Mouse (Mus musculus): ENCODE measurements around the gene Larp1b. TPM values are rescaled to one million over a fixed set of nuclear protein-coding genes. Genes with fewer than 3 reads are reported as not detected.
A peak's percentile ranks its signal among the peaks of the same experiment; 100 is the strongest.

Larp1b gene
- polyA plus RNA-seq, 1 experiment: 127 TPM

DNA sequence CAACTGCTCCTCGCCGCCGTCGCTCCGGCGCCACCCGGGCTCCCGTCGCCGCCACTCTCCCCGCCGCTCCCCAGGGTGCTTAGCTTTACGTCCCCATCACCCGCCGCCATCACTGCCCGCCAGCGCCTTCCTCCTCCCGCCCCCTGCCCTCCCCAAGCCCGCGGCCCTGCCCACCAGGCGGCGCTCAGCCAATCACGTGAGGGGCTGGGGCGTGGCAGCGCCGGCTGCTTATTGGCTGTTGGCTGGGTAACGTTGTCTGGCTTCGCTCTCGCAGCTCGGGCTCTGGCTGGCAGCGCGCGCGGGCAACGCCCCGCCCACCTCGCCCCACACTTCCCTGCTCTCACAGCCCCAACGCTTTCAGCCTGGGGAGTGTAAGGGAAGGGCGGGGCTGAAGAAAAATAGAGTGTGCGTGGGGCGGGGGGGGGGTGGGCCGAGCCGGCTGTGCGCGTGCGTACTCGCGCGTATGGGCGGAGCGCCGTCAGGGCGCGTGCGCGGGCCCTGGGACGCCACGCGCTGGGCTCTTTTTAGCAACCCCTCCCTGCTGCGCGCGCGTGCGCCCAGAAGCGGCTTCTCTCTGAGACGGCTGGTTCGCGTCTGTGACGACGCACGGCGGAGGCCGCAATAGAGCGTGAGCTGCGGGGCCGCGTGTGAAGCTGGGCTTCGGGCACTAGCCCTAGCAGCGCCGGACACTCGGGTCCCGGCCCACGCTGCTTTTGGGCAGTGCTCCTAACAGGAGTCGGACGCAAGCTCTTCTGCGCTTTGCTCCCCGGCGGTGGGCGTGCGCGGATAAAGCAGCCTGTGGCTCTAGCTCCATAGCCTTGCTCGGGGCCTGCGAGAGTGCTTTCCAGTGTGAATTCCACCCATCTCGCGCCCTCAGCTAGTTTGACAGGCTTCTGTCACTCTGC lies 133.5 kb downstream of the Larp1b start, which contains the start of gene Pgrmc2:
Gene Pgrmc2, minus strand, starts transcription at position 162 of the 905 bp plus-strand sequence.
- peak within 1 kb of the TSS; percentile 94 for H3K27ac ChIP-seq (ENCODE audit: control insufficient read depth, insufficient read depth, low read depth, low read length)
- H3K4me3 ChIP-seq (ENCODE audit: control insufficient read depth, low read depth, low read length): peak within 1 kb of the TSS; percentile 89
- peak; percentile 92 for TF ChIP-seq POLR2A (IDR thresholded peaks at IDR 0.05; ENCODE audit: control insufficient read depth, low read depth, low read length)
- TF ChIP-seq CTCF (IDR thresholded peaks at IDR 0.05; ENCODE audit: control insufficient read depth, insufficient read depth, insufficient replicate concordance, low read depth, low read length): no peak
- H3K27me3 ChIP-seq (ENCODE audit: control insufficient read depth, insufficient read depth, low read length): no peaks in the 10 kb centered on the region
- H3K36me3 ChIP-seq (ENCODE audit: control insufficient read depth, insufficient read depth, low read length): no peaks in the 10 kb centered on the region
- peaks cover 4% of the 10 kb centered on the region for H3K4me1 ChIP-seq (ENCODE audit: control insufficient read depth, insufficient read depth, low read length)

DNA sequence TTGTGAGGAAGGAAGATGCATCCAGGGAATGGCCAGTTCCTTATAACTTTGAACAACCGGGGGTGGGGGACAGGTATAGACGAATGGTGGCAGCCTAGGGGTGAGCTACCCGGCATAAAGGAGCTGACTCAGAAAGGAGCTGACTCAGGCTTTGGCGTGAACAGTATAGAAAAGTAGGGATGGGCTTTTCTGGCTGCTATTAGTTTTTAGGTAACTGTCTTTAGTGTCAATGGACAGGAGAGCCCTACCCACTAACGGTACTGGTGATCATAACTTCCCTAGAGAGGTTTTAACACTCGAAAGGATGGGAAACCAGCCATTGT lies 134.1 kb downstream of the Larp1b start:
- no peak for TF ChIP-seq POLR2A (IDR thresholded peaks at IDR 0.05; ENCODE audit: control insufficient read depth, low read depth, low read length)
- TF ChIP-seq CTCF (IDR thresholded peaks at IDR 0.05; ENCODE audit: control insufficient read depth, insufficient read depth, insufficient replicate concordance, low read depth, low read length): no peak
- Histone ChIP-seq H3K4me1 (ENCODE audit: control insufficient read depth, insufficient read depth, low read length) (peaks cover 4% of the 10 kb centered on the region), H3K4me3 (ENCODE audit: control insufficient read depth, low read depth, low read length) (peak overlapping the region; percentile 89), H3K36me3 (ENCODE audit: control insufficient read depth, insufficient read depth, low read length) (no peaks in the 10 kb centered on the region), H3K27ac (ENCODE audit: control insufficient read depth, insufficient read depth, low read depth, low read length) (peak overlapping the region; percentile 94), H3K27me3 (ENCODE audit: control insufficient read depth, insufficient read depth, low read length) (no peaks in the 10 kb centered on the region)

DNA sequence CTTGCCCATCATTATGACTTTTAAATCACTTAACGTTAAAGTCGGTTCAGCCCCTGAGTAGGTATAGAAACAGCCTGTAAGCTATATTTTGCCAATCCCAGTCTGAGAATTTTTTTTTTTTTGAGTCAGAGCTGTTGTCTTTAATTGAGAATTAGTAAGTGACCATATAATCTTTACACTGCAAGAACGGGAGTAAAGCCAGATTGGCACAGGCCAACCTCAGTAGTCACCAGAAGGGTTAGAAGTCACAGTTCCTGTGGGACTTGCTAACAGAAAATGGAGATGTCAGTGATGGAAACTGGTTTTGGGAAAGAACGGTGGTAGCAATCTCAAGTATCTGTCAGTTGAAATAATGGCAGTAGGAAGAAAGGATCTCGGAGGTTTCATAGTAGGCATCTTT lies 134.8 kb downstream of the Larp1b start:
- TF ChIP-seq CTCF (IDR thresholded peaks at IDR 0.05; ENCODE audit: control insufficient read depth, insufficient read depth, insufficient replicate concordance, low read depth, low read length): no peak
- no peaks in the 10 kb centered on the region for H3K27me3 ChIP-seq (ENCODE audit: control insufficient read depth, insufficient read depth, low read length)
- H3K36me3 ChIP-seq (ENCODE audit: control insufficient read depth, insufficient read depth, low read length): no peaks in the 10 kb centered on the region
- H3K4me1 ChIP-seq (ENCODE audit: control insufficient read depth, insufficient read depth, low read length): peaks cover 4% of the 10 kb centered on the region
- peak overlapping the region; percentile 73; the same call in 1 of the 2 replicates for H3K4me3 ChIP-seq (ENCODE audit: control insufficient read depth, low read depth, low read length)
- peak overlapping the region; percentile 73 for H3K27ac ChIP-seq (ENCODE audit: control insufficient read depth, insufficient read depth, low read depth, low read length)

DNA sequence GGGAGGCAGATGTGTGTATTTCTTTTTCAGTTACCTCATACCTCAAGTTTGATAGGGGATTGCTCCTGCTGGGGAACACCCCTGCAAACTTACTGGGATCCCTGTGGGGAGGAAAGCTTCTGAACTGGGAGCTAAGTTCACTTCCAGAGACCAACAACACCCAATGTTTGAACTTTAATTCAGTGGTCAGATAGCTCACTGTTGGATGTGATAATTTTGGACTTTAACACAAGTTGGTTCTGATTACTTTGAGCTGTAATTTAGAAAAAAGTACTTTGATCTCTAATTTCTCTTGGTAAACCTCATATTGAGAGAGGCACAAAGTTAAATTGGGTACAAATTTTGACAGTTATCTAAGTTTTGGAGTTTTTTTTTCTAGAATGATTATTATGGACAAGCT lies 137.4 kb downstream of the Larp1b start:
- TF ChIP-seq CTCF (IDR thresholded peaks at IDR 0.05; ENCODE audit: control insufficient read depth, insufficient read depth, insufficient replicate concordance, low read depth, low read length): no peak
- TF ChIP-seq POLR2A (IDR thresholded peaks at IDR 0.05; ENCODE audit: control insufficient read depth, low read depth, low read length): no peak
- H3K36me3 ChIP-seq (ENCODE audit: control insufficient read depth, insufficient read depth, low read length): no peaks in the 10 kb centered on the region
- no peaks in the 10 kb centered on the region; the same call in 1 of the 2 replicates for H3K4me1 ChIP-seq (ENCODE audit: control insufficient read depth, insufficient read depth, low read length)
- H3K27me3 ChIP-seq (ENCODE audit: control insufficient read depth, insufficient read depth, low read length): no peaks in the 10 kb centered on the region
- H3K4me3 ChIP-seq (ENCODE audit: control insufficient read depth, low read depth, low read length): no peak overlapping the region
- no peak overlapping the region for H3K27ac ChIP-seq (ENCODE audit: control insufficient read depth, insufficient read depth, low read depth, low read length)

Other genes starting within 250 kb of the Larp1b start
- 25.2 and 30.0 TPM in 2 replicates for gene Slc25a31, start 241.0 kb upstream of the Larp1b start, polyA plus RNA-seq (2012; rRNA removed)
- gene Hspa4l, start 205.3 kb upstream of the Larp1b start, polyA plus RNA-seq (2012; rRNA removed): 216 and 222 TPM in 2 replicates
- 35.2 and 40.1 TPM in 2 replicates for gene Plk4, start 149.8 kb upstream of the Larp1b start, polyA plus RNA-seq (2012; rRNA removed)
- 1.6 and 1.9 TPM in 2 replicates for gene Mfsd8, start 102.9 kb upstream of the Larp1b start, polyA plus RNA-seq (2012; rRNA removed)
- gene Abhd18, start 102.9 kb upstream of the Larp1b start, polyA plus RNA-seq (2012; rRNA removed): 6.4 and 8.7 TPM in 2 replicates
- gene 1700034I23Rik, start 47.3 kb upstream of the Larp1b start, polyA plus RNA-seq (2012; rRNA removed): 120 and 145 TPM in 2 replicates
- gene Pgrmc2, start 133.2 kb downstream of the Larp1b start, polyA plus RNA-seq (2012; rRNA removed): 36.1 and 40.1 TPM in 2 replicates